Mouse (Mus musculus) cerebellum, adult 11 months (tissue): ENCODE data around the gene Tssk1.
A peak's percentile ranks its signal among the peaks of the same experiment; 100 is the strongest.

Experiments
- DNase-seq: peaks from one replicate; pipeline ENCODE4 v3.0.0; 2022

Gene Tssk1

DNA sequence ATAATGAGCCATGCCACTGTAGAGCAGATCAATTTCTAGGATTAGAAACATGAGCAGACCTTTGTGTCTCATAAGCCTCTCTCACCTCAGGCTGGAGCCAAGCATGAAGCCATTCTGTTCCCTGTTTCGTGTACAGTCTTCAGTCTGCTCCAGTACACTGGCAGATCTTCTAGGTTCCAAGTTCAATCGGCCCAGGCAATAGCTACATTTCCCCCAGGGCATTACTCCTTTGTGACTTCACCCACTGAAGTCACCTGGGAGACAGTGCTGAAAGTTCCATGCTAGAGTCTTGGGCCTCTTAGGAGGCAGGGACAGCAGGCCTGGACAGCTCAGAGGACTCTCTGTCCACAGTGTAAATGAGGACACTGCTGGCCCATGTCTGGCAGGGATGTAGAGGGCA, at the start of gene Tssk1:
Gene Tssk1 (plus strand): TSS at position 301 of the 400 bp plus-strand sequence.
- no peak for DNase-seq

- DNase-seq: no peak
Observed at GRCm38 (mm10) chr16:17848431-17848830, 45.6 kb upstream of the Tssk1 start.

- no peak for DNase-seq
Observed at GRCm38 (mm10) chr16:17848928-17849327, 45.1 kb upstream of the Tssk1 start.

DNA sequence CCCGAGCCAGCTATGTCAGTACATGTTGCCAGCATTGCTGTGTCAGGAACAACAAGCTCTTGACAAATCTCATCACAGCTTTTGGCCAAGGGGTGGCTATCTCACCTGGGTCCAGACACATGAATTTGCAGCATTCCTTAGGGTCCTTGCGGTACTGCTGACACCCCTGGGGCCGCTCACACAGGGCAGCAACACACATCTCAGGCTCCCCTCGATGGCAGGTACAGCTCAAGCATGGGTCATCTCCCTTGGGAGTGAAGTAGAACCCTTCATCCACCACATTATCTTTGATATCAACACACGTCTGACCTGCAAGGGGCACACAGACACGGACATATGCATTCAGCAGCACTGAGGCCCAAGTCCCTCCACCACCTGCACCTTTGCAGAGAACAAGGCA, 44.5 kb upstream of the Tssk1 start:
- no peak for DNase-seq

- no peak for DNase-seq
Observed at GRCm38 (mm10) chr16:17851331-17851730, 42.7 kb upstream of the Tssk1 start.

DNA sequence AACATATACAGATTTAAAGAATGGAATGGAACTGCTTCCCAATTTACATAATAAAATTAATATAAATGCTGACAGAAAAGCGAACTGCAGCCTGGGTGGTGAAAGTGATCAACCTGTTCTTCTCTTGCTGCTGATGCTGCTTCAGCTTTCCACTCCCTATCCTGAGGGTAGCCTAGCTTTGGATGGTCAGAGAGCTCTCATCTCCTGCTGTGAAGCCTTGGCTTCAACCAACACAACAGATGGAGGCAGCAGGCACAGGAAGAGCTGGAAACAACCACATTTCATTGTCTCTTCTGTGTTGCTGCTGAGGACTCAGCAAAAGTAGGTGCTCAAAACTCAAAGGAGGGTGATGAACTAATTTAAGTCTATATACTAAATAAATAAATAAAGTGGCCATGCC, 42.2 kb upstream of the Tssk1 start:
- DNase-seq: peak; percentile 86

GRCm38 (mm10) chr16:17853263-17853662, 40.8 kb upstream of the Tssk1 start:
- DNase-seq: no peak

DNA sequence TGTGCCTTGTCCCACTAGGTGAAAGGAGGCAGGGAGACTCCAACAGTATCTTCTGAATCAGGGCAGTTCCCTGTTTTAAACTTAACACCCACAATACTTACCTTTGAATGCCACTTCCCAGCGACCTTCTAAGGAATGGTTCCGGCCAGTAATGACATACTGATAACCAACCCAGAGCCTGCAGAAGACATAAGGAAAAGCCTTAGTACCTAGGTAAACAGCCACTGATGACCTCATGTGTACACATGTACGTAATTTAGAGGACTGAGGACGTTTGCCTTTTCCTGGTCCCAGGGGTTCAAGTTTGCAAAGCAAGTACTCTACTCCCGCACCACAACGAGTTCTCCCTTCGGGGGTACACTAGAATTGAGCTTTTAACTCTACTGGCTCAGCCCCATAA, 36.9 kb upstream of the Tssk1 start:
- DNase-seq: no peak

GRCm38 (mm10) chr16:17858592-17858991, 35.4 kb upstream of the Tssk1 start:
- DNase-seq: no peak

DNA sequence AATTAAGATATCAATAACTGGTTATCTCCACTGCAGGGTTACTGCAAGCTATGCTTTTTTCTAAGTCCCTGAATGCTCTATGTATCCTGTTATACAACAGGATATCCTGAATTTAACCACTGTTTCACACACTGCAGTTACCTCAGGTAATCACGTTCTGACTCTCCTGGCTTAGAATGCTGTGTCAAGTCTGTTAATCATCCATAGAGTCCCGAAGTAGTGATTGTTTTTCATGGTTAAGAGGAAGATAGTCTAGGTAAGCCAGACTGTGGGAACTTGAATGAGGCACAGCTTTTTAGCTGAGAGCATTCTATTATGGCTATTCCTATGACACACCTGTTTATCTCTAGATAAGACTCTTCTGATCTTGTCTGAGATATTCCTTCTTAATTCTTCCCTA, 28.7 kb upstream of the Tssk1 start:
- no peak for DNase-seq

DNA sequence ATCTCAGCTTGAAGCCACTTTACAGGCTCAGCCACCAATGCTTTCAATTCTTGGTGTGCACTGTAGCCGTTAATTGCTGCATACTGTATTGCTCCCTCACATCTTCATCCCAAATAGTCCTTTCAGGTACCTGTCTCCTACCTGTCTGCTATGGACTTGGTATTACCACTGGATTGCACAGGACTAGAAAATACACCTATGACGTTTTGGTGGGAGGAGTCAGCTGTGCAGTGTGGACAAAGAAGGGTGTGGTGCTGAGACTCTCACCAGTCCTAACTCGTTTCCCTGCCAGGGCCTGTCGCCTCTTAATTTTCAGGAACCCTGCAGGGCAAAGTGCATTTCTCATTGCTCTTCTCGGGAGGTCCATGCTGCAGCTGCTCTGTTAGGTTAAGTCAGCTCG, 28.3 kb upstream of the Tssk1 start:
- no peak for DNase-seq

DNA sequence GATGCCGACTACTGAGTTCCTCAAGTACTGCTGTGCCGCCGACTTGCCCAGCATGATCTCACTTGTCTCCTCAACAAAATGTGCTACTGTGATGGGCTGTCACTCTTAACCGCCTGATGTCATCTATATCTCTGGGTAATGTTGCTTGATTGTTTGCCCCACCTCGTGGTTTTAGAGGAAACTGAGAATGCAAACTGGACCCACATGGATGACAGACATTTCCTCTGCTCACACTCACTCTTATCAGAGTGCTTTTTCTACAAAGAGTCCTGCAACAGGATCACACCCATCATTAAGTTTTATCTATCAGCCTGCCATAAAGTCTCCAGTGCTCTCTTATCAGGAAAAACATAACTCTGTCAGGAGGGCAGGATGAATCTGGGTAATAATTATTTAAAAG, 22.8 kb upstream of the Tssk1 start:
- DNase-seq: no peak

GRCm38 (mm10) chr16:17872995-17873394, 21.0 kb upstream of the Tssk1 start:
- no peak for DNase-seq

DNA sequence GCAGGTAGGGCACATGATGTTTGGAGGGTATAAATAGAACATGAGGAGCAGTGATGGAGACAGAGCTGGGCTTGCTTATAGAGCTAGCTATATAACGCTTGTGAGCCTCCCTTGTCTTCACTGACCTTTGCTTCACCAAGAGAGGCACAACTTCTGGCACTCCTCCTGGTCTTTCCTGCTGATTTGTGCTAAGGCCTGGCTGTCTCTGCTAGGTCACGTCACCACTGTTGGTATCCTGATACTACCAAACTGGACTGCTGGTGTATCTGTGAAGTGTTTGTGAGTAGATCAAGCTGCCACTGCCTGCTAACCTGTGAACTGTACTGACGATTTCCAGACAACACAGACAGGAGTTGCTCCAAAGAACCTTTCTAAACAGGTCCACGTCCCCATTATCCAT, 18.8 kb upstream of the Tssk1 start:
- no peak for DNase-seq

DNA sequence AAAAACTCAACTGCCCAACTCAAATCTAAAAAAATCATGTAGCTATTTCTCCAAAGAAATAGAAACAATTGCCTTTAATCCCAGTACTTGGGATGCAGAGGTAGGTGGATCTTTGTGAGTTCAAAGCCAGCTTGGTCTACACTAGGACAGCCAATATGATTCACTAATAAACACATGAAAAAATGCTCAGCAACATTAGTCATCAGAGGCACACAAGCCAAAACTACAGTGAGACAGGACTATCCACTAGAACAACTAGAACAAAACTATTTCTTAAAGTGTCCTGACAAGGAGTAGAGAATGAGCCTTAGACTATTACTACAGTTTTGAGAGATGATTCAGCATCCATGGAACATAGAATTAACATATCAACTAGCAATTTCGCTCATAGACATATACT, 17.9 kb upstream of the Tssk1 start:
- DNase-seq: no peak

DNA sequence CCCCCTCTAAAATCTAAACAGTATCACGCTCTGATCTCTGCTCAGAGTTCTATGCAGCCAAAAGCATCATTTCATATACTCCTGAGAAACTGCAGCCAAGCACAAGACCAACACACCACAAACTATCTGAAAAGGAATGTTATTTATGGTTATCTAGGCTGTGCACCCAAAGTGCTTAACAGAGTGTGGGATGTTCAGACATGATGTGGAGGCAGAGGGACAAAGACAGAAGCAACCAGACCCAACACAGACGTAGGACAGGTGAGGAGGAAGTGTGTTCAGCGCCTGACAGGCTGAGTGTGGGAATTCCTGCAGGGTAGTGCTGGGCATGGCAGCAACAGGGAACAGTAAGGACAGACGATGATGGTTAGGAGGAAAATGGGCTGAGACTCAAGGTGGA, 14.5 kb upstream of the Tssk1 start:
- DNase-seq: no peak

DNA sequence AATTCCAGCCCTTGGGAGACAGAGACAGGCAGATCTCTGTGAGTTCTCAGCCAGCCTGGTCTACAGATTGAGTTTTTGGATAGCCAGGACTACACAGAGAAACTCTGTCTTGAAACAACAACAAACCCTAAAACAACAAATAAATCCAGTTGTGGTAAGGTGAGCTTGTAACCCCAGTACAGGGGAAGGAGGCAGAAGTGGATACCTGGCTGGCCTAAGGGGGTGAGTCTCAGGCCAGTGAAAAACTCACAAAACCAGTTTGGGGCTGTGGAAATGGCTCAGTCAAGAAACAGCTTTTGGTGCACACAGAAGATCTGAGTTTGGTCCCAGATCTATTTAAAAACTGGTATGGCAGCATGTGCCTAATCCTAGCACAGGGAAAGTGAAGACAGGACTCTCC, 11.8 kb upstream of the Tssk1 start:
- DNase-seq: no peak

DNA sequence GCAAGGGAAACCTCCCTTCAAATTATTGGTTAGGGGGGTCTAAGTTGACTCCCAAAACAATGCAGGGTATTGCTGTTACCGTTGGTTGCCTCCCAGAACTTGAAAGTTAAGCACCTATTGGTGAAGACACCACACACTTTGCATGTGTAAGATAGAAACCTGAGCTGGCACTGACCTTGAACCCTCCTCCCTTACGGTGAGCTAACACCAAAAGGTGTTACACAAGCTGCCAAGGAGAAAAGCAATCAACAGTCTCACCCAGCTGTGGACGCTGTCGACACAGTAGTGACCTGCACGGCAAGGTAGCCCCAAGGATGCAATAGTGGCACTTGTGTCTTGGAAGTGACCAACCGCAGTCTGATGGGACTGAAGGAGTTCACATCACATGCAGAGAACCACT, 9.9 kb upstream of the Tssk1 start:
- no peak for DNase-seq

- DNase-seq: no peak
Observed at GRCm38 (mm10) chr16:17889689-17890341, 4.2 kb upstream of the Tssk1 start.

- DNase-seq: no peak
Observed at GRCm38 (mm10) chr16:17890342-17890727, 3.7 kb upstream of the Tssk1 start.

DNA sequence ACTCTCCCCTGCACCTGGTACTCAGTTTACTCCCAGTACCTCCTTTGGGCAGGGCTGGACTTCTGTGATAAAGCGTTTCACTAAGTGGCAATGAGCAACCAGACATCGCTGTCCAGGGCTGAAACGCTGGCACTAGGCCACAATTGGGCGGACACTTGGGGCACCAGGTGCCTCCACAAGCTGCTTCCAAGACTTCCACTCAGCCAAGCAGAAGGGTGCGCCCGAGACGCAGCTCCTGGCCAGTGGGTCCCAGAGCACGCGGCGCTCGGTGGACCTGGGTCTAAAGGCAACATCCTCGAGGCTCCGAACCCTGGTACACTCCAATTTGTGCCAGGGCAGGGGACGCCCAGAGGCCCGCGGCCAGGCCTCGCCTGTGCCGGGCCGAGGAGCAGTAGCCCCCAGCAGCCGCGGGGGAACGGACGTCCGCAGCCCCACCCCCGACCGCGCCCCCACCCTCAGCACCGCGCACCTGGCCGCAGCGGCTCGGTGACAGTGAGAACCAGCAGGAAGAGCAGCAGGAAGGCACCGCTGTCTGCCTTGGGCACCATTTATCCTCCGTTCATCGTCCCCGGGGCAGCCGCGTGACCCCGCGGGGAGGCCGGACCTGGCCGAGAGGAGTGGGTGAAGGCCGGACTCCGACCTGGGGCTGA, 3.0 kb upstream of the Tssk1 start:
- DNase-seq: peak; percentile 91

DNA sequence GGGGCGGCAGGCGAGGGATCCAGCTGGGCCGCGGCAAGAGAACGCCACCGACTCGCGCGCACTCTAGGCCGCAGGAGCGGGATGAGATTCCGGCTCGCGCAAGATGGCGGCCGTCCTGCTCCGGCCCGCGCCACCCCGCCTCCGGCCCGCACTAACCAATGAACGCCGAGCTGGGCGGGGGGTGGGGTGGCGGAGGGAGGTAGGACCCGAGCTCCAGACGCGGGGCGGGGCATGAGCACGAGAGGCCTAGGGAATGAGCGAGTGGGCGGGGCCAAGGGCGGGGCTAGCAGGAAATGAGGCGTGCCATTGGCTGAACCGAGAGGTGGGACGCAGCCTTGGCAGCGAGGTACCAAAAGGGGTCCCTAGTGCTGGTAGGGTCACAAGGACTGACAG, 2.5 kb upstream of the Tssk1 start, which contains the start of gene Gm20518:
Gene Gm20518 (minus strand): TSS at position 105 of the 393 bp plus-strand sequence.
- DNase-seq: peak; percentile 100

DNA sequence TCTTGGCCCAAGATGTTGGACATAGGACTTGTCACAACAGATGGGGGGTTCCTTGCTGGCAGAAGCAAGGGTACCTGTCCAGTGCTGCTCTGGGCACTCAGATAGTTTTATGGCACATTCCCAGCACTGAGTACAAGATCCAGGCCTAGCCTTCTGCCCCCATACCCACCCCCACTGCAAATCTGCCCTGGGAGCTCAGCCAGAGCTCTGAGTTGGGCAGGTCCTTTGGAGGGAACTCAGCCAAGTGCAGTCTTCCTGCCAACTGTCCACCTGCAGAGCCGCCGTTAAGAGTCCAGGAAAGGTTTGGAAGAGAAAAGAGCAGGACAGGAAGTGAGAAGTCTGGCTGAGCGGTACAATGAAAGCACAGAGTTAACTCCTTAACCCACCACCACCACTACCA, 1.4 kb upstream of the Tssk1 start:
- DNase-seq: peak; percentile 87

DNA sequence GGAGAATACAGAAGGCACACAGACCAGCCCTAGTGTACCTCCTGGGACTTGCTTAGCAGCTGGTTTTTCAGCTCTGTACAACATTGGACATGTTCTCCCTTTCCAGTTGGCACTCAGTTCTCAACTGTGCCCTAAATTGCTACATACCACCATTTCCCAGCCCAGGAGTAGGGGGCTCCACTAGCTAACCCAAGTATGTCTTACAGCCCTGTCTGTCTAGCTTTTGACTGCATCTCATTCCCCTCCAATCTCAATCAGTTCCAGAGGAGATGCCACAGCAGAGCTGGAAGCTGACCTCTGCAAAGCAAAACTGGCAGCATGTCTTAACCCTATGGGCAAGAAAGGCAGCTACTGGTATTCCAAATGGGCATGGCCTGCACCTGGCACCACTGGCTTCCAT, 2.1 kb downstream of the Tssk1 start:
- DNase-seq: no peak

DNA sequence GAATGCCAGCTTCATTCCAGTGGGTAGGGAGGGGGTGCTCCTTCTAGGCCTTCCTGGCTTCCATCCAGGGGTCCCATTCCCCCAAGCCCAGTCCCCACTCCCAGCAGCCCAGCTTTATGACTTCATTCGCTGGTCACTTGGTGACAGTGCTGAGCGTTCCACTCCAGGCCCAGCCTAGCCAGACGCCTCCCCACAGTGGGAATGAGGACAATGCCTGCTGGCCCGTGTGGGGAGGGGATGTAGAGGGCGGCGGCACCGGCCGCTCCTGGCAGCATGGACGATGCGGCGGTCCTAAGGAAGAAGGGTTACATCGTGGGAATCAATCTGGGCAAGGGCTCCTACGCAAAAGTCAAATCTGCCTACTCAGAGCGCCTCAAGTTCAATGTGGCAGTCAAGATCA, 4.4 kb downstream of the Tssk1 start, which contains the start of the genes Dgcr2 and Tssk2:
Gene Dgcr2 (minus strand): TSS at position 101 of the 400 bp plus-strand sequence.
Gene Tssk2 (plus strand): TSS at position 176 of the 400 bp plus-strand sequence.
- DNase-seq: no peak
